Mouse (Mus musculus) retina, embryonic 14.5 days (tissue): ENCODE measurements around the gene Ndufb7.
"Not testable (repeated sequence)": the region's sequence is repeated elsewhere in the genome, so short reads cannot be mapped to it uniquely, and the experiment has no call there.

Experiments
- DNase-seq: peaks from one replicate; pipeline ENCODE4 v3.0.0-alpha.2; 2015; ENCODE audit warnings: low spot score

Gene Ndufb7

GRCm38 (mm10) chr8:83576516-83576895 is 10.0 kb downstream of the Ndufb7 start:
- DNase-seq = no peak

- DNase-seq = no peak
Measured at GRCm38 (mm10) chr8:83576921-83577320, 10.4 kb downstream of the Ndufb7 start.

GRCm38 (mm10) chr8:83577384-83577791 is 10.9 kb downstream of the Ndufb7 start:
- no peak for DNase-seq

- DNase-seq = no peak
Measured at GRCm38 (mm10) chr8:83578131-83579055, 11.9 kb downstream of the Ndufb7 start.

GRCm38 (mm10) chr8:83579676-83580075 is 13.2 kb downstream of the Ndufb7 start:
- DNase-seq = no peak

- DNase-seq = no peak
Measured at GRCm38 (mm10) chr8:83580826-83581225, 14.4 kb downstream of the Ndufb7 start.

GRCm38 (mm10) chr8:83582226-83582625 is 15.8 kb downstream of the Ndufb7 start:
- DNase-seq = no peak

- DNase-seq = no peak
Measured at GRCm38 (mm10) chr8:83583236-83583635, 16.8 kb downstream of the Ndufb7 start.

- DNase-seq = no peak
Measured at GRCm38 (mm10) chr8:83584771-83585170, 18.3 kb downstream of the Ndufb7 start.

GRCm38 (mm10) chr8:83585333-83585732 is 18.9 kb downstream of the Ndufb7 start:
- DNase-seq = no peak

GRCm38 (mm10) chr8:83587644-83588043 is 21.2 kb downstream of the Ndufb7 start:
- no peak for DNase-seq

- no peak for DNase-seq
Measured at GRCm38 (mm10) chr8:83588886-83589285, 22.4 kb downstream of the Ndufb7 start.

- DNase-seq = no peak
Measured at GRCm38 (mm10) chr8:83590488-83591023, 24.1 kb downstream of the Ndufb7 start.

GRCm38 (mm10) chr8:83592682-83593081 is 26.2 kb downstream of the Ndufb7 start:
- peak; percentile 14 for DNase-seq

GRCm38 (mm10) chr8:83593325-83594166 is 27.1 kb downstream of the Ndufb7 start:
- DNase-seq = peak; percentile 16

- peak; percentile 98 for DNase-seq
Measured at GRCm38 (mm10) chr8:83594167-83595049, 27.9 kb downstream of the Ndufb7 start.

- not testable (repeated sequence) for DNase-seq
Measured at GRCm38 (mm10) chr8:83595050-83595345, 28.5 kb downstream of the Ndufb7 start.

GRCm38 (mm10) chr8:83596369-83596768 is 29.9 kb downstream of the Ndufb7 start:
- peak; percentile 46 for DNase-seq

GRCm38 (mm10) chr8:83598146-83598545 is 31.7 kb downstream of the Ndufb7 start:
- DNase-seq = peak; percentile 47

- DNase-seq = no peak
Measured at GRCm38 (mm10) chr8:83599814-83600213, 33.3 kb downstream of the Ndufb7 start.

GRCm38 (mm10) chr8:83602650-83603029 is 36.2 kb downstream of the Ndufb7 start:
- DNase-seq = no peak
